Comparison of ENCODE assay signal across 17 mouse cellular contexts in the genomic region with DNA sequence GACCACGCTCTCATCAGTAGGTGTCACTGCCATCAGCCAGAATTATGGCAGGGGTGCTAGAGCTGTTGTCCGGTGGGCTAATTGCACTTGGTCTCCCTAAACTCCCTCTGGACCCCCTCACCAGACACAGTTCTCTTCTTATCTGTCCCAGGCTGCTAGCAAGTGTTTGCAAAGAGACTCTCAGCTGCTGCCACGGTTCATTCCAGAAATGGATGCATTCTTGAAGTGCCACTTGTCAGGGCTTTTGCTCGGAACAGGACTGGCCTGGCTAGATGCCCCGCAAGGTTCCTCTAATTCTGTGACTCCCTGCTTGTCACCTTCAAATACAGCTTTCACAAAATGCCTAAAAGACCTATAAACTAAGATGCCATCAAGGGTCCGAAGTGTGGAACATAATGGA.
A peak's percentile ranks its signal among the peaks of the same experiment; 100 is the strongest.
DNase-seq lines count a peak whose midpoint lies in the region; ATAC-seq and TF ChIP-seq lines count a peak whose summit lies in the region.
"Had no signal": no experiment of that assay in that cellular context is flagged by ENCODE, and none has a peak within 500 bp of the region (broad histone marks: within the 10 kb centered on the region; RNA-seq: fewer than 3 reads in every experiment).

No protein-coding gene starts in this region.

- H3K9ac ChIP-seq in hindbrain, embryonic 12.5 days: no peak overlapping the region
- no peak overlapping the region for H3K9ac ChIP-seq in limb, embryonic 11.5 days (ENCODE audit: low read length)
- no peak overlapping the region for H3K9ac ChIP-seq in liver, postnatal 0 days (replicated peaks)
- H3K9ac ChIP-seq: embryonic facial prominence, embryonic 13.5 days; forebrain, postnatal 0 days; kidney, embryonic 15.5 days had no signal

- H3K4me3 ChIP-seq in hindbrain, embryonic 12.5 days: no peak overlapping the region
- no peak overlapping the region for H3K4me3 ChIP-seq in hindbrain, embryonic 10.5 days
- H3K4me3 ChIP-seq in limb, embryonic 11.5 days (ENCODE audit: low read depth, low read length): no peak overlapping the region
- H3K4me3 ChIP-seq in liver, postnatal 0 days (ENCODE audit: low read depth, low read length): no peak overlapping the region
- H3K4me3 ChIP-seq: embryonic facial prominence, embryonic 13.5 days; kidney, embryonic 15.5 days had no signal

- H3K9me3 ChIP-seq in hindbrain, embryonic 12.5 days (replicated peaks): no peaks in the 10 kb centered on the region
- no peaks in the 10 kb centered on the region for H3K9me3 ChIP-seq in hindbrain, embryonic 10.5 days
- H3K9me3 ChIP-seq in limb, embryonic 11.5 days (ENCODE audit: control insufficient read depth, low read length): no peaks in the 10 kb centered on the region
- H3K9me3 ChIP-seq in liver, postnatal 0 days (ENCODE audit: low read length): no peaks in the 10 kb centered on the region
- H3K9me3 ChIP-seq: embryonic facial prominence, embryonic 13.5 days; kidney, embryonic 15.5 days had no signal

- DNase-seq in hindbrain, embryonic 10.5 days (ENCODE audit: low spot score): no peak
- DNase-seq in limb, embryonic 11.5 days (ENCODE audit: low spot score): no peak
- DNase-seq in liver, postnatal 0 days: no peak
- no peak for DNase-seq in frontal cortex, postnatal 36 days (ENCODE audit: low spot score in 2 of 2)
- no peak for DNase-seq in cerebellum, postnatal 4 days (ENCODE audit: low spot score in 2 of 2)
- no peak for DNase-seq in left cerebral cortex, adult 11 months (ENCODE audit: low spot score)
- DNase-seq: cerebellum, adult 9-11 months; forebrain, postnatal 0 days; gastrocnemius, postnatal 25 days; right cerebral cortex, adult 18-20 months; thymus, postnatal 36 days had no signal

- H3K36me3 ChIP-seq in hindbrain, embryonic 12.5 days: no peaks in the 10 kb centered on the region
- H3K36me3 ChIP-seq in hindbrain, embryonic 10.5 days: no peaks in the 10 kb centered on the region
- no peaks in the 10 kb centered on the region for H3K36me3 ChIP-seq in limb, embryonic 11.5 days (ENCODE audit: control insufficient read depth, insufficient read depth, low read length)
- no peaks in the 10 kb centered on the region for H3K36me3 ChIP-seq in liver, postnatal 0 days (replicated peaks; ENCODE audit: insufficient read depth, low read length)
- H3K36me3 ChIP-seq: embryonic facial prominence, embryonic 13.5 days; kidney, embryonic 15.5 days had no signal

- peaks cover 34% of the 10 kb centered on the region for H3K4me1 ChIP-seq in hindbrain, embryonic 12.5 days
- H3K4me1 ChIP-seq in hindbrain, embryonic 10.5 days (replicated peaks): peaks cover 60% of the 10 kb centered on the region
- H3K4me1 ChIP-seq in limb, embryonic 11.5 days (ENCODE audit: control insufficient read depth, insufficient read depth, low read length): peaks cover 58% of the 10 kb centered on the region
- H3K4me1 ChIP-seq in liver, postnatal 0 days (ENCODE audit: insufficient read depth): peaks cover 19% of the 10 kb centered on the region

- no peak overlapping the region for H3K4me2 ChIP-seq in hindbrain, embryonic 12.5 days (replicated peaks)
- H3K4me2 ChIP-seq in limb, embryonic 11.5 days (ENCODE audit: low read depth, severe bottlenecking): no peak overlapping the region
- 0 out of 2 replicates have a peak overlapping the region, but pooled peaks have one; percentile 26 for H3K4me2 ChIP-seq in liver, postnatal 0 days (ENCODE audit: low read depth, low read length)
- H3K4me2 ChIP-seq: embryonic facial prominence, embryonic 13.5 days; kidney, embryonic 15.5 days had no signal

- peak overlapping the region; percentile 14; the same call in 1 of the 2 replicates for H3K27ac ChIP-seq in hindbrain, embryonic 12.5 days
- no peak overlapping the region for H3K27ac ChIP-seq in hindbrain, embryonic 10.5 days
- peak overlapping the region; percentile 36; the same call in 1 of the 2 replicates for H3K27ac ChIP-seq in limb, embryonic 11.5 days (replicated peaks; ENCODE audit: low read depth, low read length)
- 0 out of 2 replicates have a peak overlapping the region, but pooled peaks have one; percentile 74 for H3K27ac ChIP-seq in liver, postnatal 0 days (ENCODE audit: low read depth)
- H3K27ac ChIP-seq: kidney, embryonic 15.5 days had no signal

- TF ChIP-seq EP300 in liver, postnatal 0 days (IDR thresholded peaks at IDR 0.05; ENCODE audit: low read depth): no peak

- H3K27me3 ChIP-seq in hindbrain, embryonic 12.5 days: peaks cover 34% of the 10 kb centered on the region
- H3K27me3 ChIP-seq in hindbrain, embryonic 10.5 days (ENCODE audit: insufficient read depth, poor library complexity, severe bottlenecking): peaks cover 24% of the 10 kb centered on the region
- no peaks in the 10 kb centered on the region for H3K27me3 ChIP-seq in limb, embryonic 11.5 days (ENCODE audit: control insufficient read depth, insufficient read depth, low read length)
- H3K27me3 ChIP-seq in liver, postnatal 0 days (ENCODE audit: insufficient read depth, low read length): no peaks in the 10 kb centered on the region
- H3K27me3 ChIP-seq: CH12.LX, Patski had no signal

- TF ChIP-seq CTCF in liver, postnatal 0 days (IDR thresholded peaks at IDR 0.05; ENCODE audit: low read depth): no peak

- no peak for ATAC-seq in hindbrain, embryonic 12.5 days (ENCODE audit: low FRiP score)
- ATAC-seq in limb, embryonic 11.5 days (ENCODE audit: insufficient number of reproducible peaks, low FRiP score, low TSS enrichment, low read depth): no peak
- ATAC-seq in liver, postnatal 0 days: no peak
- ATAC-seq: forebrain, postnatal 0 days; hindbrain, embryonic 16.5 days; Patski had no signal

- 72% methylated on average over 6 of the region's 6 CpGs for WGBS in hindbrain, embryonic 12.5 days
- WGBS in hindbrain, embryonic 10.5 days: 80% methylated on average over 6 of the region's 6 CpGs
- WGBS in limb, embryonic 11.5 days: 76% methylated on average over 6 of the region's 6 CpGs
- WGBS in liver, postnatal 0 days (ENCODE audit: insufficient replicate concordance): 66% methylated on average over 6 of the region's 6 CpGs
